Mouse (Mus musculus): Measurements from ENCODE around the gene Nxn. TPM values are rescaled to one million over a fixed set of nuclear protein-coding genes. Genes with fewer than 3 reads are reported as not detected.

Gene Nxn
- total and polyA plus RNA-seq, 3 experiments: 52.8 to 54.3 (median 53.0) TPM

DNA sequence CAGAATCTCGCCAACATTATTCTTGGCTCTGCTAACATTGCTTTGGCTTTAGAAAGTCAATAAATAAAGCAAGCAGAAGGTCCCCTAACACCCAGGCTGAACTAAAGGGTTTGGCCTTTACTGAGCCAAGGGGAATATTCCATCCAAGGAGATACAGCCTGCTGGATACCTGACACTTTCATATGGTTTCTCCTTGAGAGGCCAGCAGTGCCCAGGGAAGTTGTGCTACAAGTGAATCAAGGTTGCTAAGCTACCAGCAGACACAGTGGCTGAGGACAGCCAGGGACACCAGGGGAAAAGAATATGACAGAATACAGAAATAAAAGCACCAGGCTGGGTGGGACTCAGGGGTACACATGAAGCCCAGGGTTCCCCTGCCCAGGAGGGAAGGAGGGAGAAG lies 76.9 kb downstream of the Nxn start:
- Histone ChIP-seq H3K9ac (ENCODE audit: control insufficient read depth, low read depth, low read length, poor library complexity, severe bottlenecking) (no peak overlapping the region), H3K79me2 (ENCODE audit: control insufficient read depth, insufficient read depth, low read length, poor library complexity) (no peaks in the 10 kb centered on the region), H3K9me3 (replicated peaks; ENCODE audit: insufficient read depth, low read length) (no peaks in the 10 kb centered on the region), H3K4me3 (ENCODE audit: control insufficient read depth in 1 of 2, insufficient read depth in 1 of 2, low read depth in 2 of 2, low read length in 2 of 2) (no peak overlapping the region), H3K27ac (ENCODE audit: control insufficient read depth, low read depth, low read length) (no peak overlapping the region), H3K4me1 (ENCODE audit: control insufficient read depth in 1 of 2, insufficient read depth in 2 of 2, low read length in 2 of 2) (peaks cover 0 to 7% of the 10 kb centered on the region in 2 experiments; a peak in 3 of 4 replicates), H3K27me3 (ENCODE audit: control insufficient read depth in 1 of 2, insufficient read depth in 2 of 2, low read length in 2 of 2) (no peaks in the 10 kb centered on the region), H3K36me3 (ENCODE audit: control insufficient read depth in 1 of 2, insufficient read depth in 2 of 2, low read length in 2 of 2) (peaks cover 0 to 3% of the 10 kb centered on the region in 2 experiments; a peak in 2 of 4 replicates)
- no peak for DNase-seq (ENCODE audit: low read depth, low spot score)
- TF ChIP-seq ZKSCAN1 (IDR thresholded peaks at IDR 0.05; ENCODE audit: low read depth, low read length) (no peak), TBP (IDR thresholded peaks at IDR 0.05; ENCODE audit: low read depth, low read length) (no peak), MYC (IDR thresholded peaks at IDR 0.05; ENCODE audit: low read depth, low read length) (no peak), USF2 (IDR thresholded peaks at IDR 0.05; ENCODE audit: borderline replicate concordance in 1 of 2, insufficient read depth in 1 of 2, low read depth in 1 of 2, low read length in 2 of 2) (no peak), EP300 (IDR thresholded peaks at IDR 0.05; ENCODE audit: low read depth in 1 of 2, low read length in 2 of 2) (no peak), CTCF (IDR thresholded peaks at IDR 0.05 in 2 of 3, conservative IDR thresholded peaks at IDR 0.05 in 1 of 3; ENCODE audit: control insufficient read depth in 1 of 3, insufficient read depth in 1 of 3, low read depth in 2 of 3, low read length in 3 of 3, poor library complexity in 1 of 3, severe bottlenecking in 1 of 3) (no peak), POLR2A (IDR thresholded peaks at IDR 0.05; ENCODE audit: control insufficient read depth in 1 of 2, insufficient read depth in 1 of 2, low read depth in 1 of 2, low read length in 2 of 2, poor library complexity in 1 of 2) (no peak), ELF1 (IDR thresholded peaks at IDR 0.05; ENCODE audit: low read depth, low read length) (no peak), E2F4 (IDR thresholded peaks at IDR 0.05; ENCODE audit: borderline replicate concordance, low read depth, low read length) (no peak), BHLHE40 (IDR thresholded peaks at IDR 0.05; ENCODE audit: borderline replicate concordance, low read depth, low read length) (no peak), ZNF384 (IDR thresholded peaks at IDR 0.05; ENCODE audit: low read depth, low read length) (no peak), TAL1 (IDR thresholded peaks at IDR 0.05; ENCODE audit: low read length) (no peak), POLR2AphosphoS5 (IDR thresholded peaks at IDR 0.05; ENCODE audit: borderline replicate concordance, low read depth, low read length) (no peak)

DNA sequence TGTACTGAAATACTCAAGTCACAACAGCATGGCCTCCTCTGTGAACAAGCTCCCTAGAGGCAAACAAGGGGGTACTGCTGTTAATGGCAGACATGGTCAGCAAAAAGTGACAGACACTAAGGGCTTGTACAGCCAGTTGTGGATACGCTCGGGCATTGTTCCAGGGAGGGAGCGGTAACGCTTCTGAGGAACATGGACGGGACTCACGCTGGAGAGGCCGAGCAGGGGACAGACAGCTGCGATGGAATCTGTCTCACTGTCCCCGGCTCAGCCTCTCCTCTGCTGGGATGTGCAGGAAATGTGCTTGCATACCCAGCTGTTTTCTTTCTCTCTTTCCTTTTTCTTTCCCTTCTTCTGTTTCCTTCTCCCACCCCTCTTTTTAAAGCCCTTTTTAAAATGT lies 78.5 kb downstream of the Nxn start:
- DNase-seq (ENCODE audit: low read depth, low spot score): no peak
- no peak for TF ChIP-seq MXI1 (IDR thresholded peaks at IDR 0.05; ENCODE audit: low read depth, low read length)
- no peak for TF ChIP-seq ZC3H11A (IDR thresholded peaks at IDR 0.05; ENCODE audit: low read depth, low read length)
- TF ChIP-seq MAX (IDR thresholded peaks at IDR 0.05; ENCODE audit: low read length): no peak
- no peak for TF ChIP-seq MAZ (IDR thresholded peaks at IDR 0.05; ENCODE audit: low read depth, low read length)
- TF ChIP-seq NELFE (IDR thresholded peaks at IDR 0.05; ENCODE audit: low read depth, low read length): no peak
- TF ChIP-seq RCOR1 (IDR thresholded peaks at IDR 0.05; ENCODE audit: low read depth, low read length): no peak
- no peak for TF ChIP-seq BHLHE40 (IDR thresholded peaks at IDR 0.05; ENCODE audit: borderline replicate concordance, low read depth, low read length)
- no peak for TF ChIP-seq ZNF384 (IDR thresholded peaks at IDR 0.05; ENCODE audit: low read depth, low read length)
- TF ChIP-seq USF1 (IDR thresholded peaks at IDR 0.05; ENCODE audit: low read depth, low read length): no peak
- no peak for TF ChIP-seq NRF1 (IDR thresholded peaks at IDR 0.05; ENCODE audit: insufficient read depth, low read depth, low read length, poor library complexity, severe bottlenecking)

More for the DNA sequence above, 78.5 kb downstream of the Nxn start:
- Histone ChIP-seq H3K79me2 (ENCODE audit: control insufficient read depth, insufficient read depth, low read length, poor library complexity) (no peaks in the 10 kb centered on the region), H3K9ac (ENCODE audit: control insufficient read depth, low read depth, low read length, poor library complexity, severe bottlenecking) (no peak overlapping the region), H3K9me3 (replicated peaks; ENCODE audit: insufficient read depth, low read length) (no peaks in the 10 kb centered on the region), H3K36me3 (ENCODE audit: control insufficient read depth in 1 of 2, insufficient read depth in 2 of 2, low read length in 2 of 2) (peaks cover 0 to 16% of the 10 kb centered on the region in 2 experiments; a peak in 2 of 4 replicates), H3K27me3 (ENCODE audit: control insufficient read depth in 1 of 2, insufficient read depth in 2 of 2, low read length in 2 of 2) (no peaks in the 10 kb centered on the region), H3K4me3 (ENCODE audit: control insufficient read depth in 1 of 2, insufficient read depth in 1 of 2, low read depth in 2 of 2, low read length in 2 of 2) (no peak overlapping the region), H3K27ac (ENCODE audit: control insufficient read depth, low read depth, low read length) (no peak overlapping the region), H3K4me1 (ENCODE audit: control insufficient read depth in 1 of 2, insufficient read depth in 2 of 2, low read length in 2 of 2) (peaks cover 5 to 21% of the 10 kb centered on the region in 2 experiments)
